Mouse (Mus musculus) stomach, postnatal 0 days (tissue): ENCODE data around the gene Taok3.
A peak's percentile ranks its signal among the peaks of the same experiment; 100 is the strongest.

Source experiments
- CTCF ChIP-seq: IDR thresholded peaks from 2 replicates; pipeline ENCODE4 v1.5.1; 2016; ENCODE audit warnings: antibody characterized with exemption, low read depth, mild to moderate bottlenecking, moderate library complexity
- EP300 ChIP-seq: optimal IDR thresholded peaks from 2 replicates; pipeline ENCODE3; 2016; ENCODE audit warnings: antibody characterized with exemption

DNA sequence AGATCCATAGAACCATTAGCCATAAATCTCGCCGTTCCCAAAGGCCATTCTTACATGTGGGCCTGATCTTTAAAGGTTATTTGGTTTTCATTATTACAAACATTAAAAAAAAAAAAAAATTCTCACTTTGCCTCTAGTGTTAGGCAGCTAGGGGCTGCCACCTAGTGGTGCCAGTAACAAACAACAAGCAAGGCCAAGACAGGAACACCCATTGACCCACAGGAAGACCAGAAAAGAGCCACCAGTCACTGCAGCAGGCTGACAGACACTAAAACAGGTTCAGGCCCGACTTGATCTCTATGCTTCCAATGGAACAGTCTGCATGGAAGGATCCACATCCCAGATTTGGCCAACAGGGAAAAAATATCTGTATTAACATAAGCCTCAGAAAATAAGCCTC lies 23.2 kb upstream of the Taok3 start:
- TF ChIP-seq CTCF (peak; percentile 87), EP300 (no peak)
